Mouse (Mus musculus) kidney, adult 9 months (tissue): ENCODE data around the gene Ext2.

Source experiments
- DNase-seq: peaks from one replicate; pipeline ENCODE4 v3.0.0; 2022

Ext2 gene

GRCm38 (mm10) chr2:93666146-93666858 lies 156.1 kb downstream of the Ext2 start:
- DNase-seq = peak; percentile 16

DNA sequence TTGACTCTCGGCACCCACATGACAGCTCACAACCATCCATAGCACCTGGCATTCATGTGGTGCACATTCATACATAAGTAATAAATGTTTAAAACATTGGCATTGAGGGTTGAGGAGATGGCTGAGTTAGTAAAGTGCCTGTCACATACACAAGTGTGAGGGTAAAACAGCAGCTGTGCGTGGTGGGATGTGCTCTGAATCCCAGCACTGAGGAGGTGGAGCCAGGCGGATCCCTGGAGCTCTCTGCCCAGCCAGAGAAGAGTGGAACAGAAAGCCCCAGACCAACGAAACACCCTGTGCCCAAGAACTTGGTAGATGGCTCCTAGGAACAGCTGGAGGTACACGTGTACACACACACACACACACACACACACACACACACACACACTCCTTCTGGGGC lies 156.9 kb downstream of the Ext2 start:
- no peak for DNase-seq

DNA sequence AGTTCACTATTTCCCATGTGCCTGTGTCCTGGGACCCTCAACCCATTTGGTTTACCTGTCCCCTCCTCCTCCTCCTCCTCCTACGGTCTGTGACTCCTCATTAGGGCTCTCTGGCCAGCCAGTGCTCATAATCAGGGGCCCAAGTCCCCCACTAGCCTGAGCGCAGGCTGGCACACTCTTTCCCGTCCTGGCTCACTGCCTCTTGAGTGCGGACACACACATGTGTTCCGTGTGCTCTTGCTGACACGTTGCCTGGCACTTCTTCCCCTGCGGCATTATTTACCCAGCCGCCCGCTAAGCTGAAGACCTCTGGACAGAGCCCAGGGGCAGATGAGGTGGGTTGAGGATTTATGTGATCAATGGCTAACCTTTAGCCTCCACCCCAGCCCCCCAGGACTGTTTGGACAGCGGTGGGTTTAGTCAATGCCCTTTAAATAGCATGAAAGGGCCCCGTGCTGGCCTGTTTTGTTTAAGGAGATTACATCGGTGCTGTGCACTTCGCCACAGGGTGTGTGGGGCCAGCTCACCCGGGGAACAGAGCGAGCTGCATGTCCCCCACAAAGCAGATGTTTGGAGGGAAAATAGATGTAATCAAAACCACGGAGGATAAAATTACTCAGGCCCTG lies 160.0 kb downstream of the Ext2 start:
- no peak for DNase-seq

DNA sequence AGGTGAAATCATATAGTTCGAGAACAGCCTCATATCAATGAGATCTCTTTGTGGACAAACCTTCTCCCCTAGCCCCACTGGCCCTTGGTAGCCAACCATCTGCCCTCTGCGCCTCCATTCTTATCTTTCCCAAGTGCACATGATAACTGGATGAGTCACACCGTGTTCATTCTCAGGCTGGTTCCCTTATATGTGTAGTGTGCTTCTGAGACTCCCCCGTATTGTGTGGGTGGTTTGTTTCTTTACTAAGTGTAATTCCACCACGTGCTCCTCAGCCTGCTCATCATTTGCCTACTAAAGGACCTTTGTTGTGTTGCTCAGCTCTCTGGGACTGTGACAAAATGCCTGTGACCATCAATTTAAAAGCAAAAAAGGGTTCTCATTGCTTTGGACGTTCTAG lies 161.3 kb downstream of the Ext2 start:
- DNase-seq = no peak

GRCm38 (mm10) chr2:93659705-93660308 lies 162.6 kb downstream of the Ext2 start:
- DNase-seq = peak; percentile 18

- peak; percentile 38 for DNase-seq
Measured at GRCm38 (mm10) chr2:93659004-93659403, 163.4 kb downstream of the Ext2 start.

DNA sequence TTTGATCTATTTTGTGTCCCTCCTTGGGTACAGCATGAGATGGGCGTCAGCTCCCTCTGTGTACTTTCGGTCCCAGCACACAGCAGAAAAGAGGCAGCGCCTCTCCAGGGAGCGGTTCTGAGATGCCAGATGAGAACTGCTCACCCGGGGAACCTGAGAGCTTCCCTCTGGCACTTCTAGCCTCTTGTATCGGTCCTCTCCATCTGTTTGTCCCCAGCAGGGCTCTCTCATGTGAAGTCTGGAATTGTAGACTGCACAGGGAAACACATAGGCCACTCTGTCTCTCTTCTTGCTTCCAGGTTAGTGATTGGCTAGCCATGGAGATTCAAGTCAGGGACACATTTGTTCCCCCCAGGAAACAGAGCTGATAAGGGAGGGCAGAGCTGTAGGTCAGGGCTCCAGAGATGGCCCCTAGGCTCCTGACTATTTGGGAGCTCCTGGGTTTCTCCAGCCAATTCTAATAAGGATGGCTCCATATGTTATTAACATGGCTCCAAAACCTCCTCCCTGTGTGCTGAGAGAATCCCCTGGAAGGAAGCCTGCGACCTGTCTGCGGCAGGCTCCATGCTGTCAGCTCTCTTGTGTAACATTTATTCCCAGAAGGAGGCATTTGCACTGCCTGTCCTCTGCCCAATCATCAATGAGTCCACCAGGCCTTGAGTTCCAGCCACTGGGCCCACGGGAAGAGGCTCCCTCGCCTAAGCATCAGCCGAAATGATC lies 167.9 kb downstream of the Ext2 start:
- DNase-seq = no peak

DNA sequence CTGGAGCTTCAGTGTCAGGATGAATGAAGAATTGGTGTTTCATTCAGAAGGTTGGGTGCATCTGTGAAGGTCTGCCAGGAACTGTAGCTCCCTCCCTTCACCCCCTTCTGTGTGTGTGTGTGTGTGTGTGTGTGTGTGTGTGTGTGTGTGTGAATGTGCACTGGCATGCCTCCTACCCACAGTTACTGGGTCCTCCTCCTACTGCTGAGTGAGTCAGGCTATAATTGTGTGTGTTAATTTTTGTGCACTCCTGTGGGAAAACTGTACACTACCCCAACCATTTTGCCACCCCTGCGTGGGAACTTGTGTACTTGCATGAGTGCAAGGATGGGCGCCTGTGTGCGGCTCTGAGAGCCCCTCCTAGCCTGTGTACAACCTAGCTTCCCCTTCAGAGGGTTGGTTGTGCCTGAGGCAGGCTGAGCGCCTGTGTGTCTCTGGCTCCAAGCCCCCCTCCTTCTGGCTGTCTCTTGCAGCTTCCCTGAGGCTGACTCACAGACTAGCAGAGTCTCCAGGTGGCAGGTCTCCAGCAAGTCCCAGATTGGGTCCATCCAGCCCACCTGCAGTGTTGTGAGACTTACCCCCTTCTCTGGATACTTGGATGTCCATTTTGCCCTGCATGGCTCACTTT lies 173.0 kb downstream of the Ext2 start:
- no peak for DNase-seq

DNA sequence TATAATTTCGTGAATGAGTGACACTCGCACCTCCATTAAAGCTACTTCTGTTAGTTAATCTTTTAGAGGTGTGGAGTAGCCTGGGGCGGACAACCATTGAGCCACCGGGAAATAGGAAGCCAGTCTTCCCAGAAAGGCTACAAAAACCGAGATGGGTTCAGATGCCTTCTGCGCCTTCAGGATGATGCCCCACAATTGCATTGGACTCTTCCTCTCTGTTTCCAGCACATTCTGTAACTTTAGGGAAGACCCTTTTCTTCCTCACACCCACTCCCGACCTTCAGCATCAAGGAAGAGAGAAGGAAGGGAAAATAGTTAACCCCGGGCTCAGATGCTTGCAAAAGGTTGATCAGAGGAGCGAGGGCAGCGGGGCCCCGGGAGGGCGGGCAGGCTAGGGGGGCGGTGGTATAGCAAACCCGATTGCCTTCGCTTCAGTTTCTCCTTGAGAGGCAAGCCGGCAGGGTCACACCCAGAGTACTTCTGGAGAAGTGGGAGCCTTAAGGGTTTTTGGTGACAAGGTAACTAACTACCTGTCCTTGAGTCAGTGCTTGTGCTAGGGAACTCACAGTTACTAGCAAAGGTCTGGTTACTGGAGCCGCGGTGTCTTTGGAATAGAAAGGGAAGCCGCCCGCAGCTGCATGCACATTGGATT lies 174.3 kb downstream of the Ext2 start:
- DNase-seq = no peak

GRCm38 (mm10) chr2:93647051-93647923 lies 175.1 kb downstream of the Ext2 start:
- DNase-seq = peak; percentile 12

DNA sequence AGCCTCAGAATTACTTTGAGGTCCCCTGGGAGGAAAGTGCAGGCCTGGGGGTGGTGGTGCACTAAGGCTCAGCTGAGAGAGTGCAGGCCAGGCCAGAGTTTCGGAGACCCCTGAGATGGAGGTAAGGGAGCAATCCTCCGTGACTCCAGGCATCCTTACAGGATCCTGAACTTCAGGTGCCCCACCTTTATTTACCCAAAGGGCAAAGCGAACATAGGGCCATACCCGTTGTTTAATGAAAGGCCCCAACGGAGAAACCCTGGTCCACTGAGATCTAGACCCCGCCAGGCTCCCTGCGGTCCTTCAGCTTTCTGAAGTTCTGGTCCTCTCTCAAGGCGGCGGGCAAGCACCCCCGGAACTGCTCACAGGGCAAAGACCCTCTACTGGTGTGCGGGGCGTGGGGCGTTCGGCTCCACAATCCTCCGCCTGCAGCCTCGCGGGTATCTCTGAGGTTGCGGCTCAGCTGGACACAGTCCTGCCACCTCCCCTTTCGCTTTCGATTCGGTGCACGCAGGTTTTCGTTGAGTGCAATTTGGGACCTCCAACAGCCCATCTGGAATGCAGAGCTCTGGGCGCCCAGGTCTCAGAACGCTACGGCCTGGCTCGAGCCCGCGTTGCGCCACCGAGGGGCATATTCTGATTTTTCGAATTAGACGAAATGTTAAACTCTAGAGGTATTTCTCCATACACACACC lies 176.6 kb downstream of the Ext2 start:
- DNase-seq = peak; percentile 11

DNA sequence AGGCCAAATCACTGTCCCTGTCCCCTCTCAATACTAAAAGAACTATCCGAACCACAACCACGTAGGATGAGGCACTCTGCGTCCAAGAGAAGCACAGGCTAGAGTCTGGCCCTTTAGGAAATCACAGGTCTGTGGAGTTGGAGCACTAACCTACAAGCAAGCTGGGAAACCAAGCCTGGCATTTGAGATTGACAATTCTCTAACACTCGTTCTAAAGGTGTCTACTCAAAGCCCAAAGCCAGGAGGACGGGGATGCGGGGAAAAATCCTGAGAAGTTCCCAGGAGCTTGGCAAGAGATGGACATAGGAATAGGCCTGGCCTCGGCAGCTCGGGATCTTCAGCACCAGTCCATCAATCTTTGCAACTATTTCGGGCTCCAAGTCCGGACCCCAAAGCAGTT lies 177.2 kb downstream of the Ext2 start:
- no peak for DNase-seq

GRCm38 (mm10) chr2:93644731-93645130 lies 177.6 kb downstream of the Ext2 start:
- DNase-seq = no peak

GRCm38 (mm10) chr2:93644234-93644633 lies 178.1 kb downstream of the Ext2 start:
- DNase-seq = no peak

GRCm38 (mm10) chr2:93643403-93643780 lies 179.0 kb downstream of the Ext2 start:
- DNase-seq = no peak

DNA sequence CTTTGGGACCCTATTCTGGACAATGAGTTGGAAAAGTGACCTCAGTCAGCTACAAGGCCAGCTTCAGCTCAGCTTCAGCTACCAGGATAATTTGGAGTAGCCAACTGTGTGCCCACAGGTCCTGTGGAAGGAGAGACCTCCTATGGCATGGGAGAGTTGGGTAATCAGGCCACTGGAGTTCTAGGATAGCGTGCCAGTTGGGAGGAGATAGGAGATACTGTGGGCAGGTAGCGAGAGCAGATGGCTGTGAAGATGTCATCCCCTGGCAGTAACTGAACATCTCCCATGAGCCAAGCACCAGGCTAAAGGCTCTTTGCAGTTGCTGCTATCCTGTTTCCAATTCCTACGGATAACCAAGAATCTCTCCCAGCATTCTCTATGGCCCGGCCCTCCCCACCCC lies 187.8 kb downstream of the Ext2 start:
- DNase-seq = no peak

GRCm38 (mm10) chr2:93624665-93625408 lies 197.5 kb downstream of the Ext2 start:
- DNase-seq = peak; percentile 39

- DNase-seq = no peak
Measured at GRCm38 (mm10) chr2:93619208-93619849, 203.0 kb downstream of the Ext2 start.

GRCm38 (mm10) chr2:93618447-93619199 lies 203.7 kb downstream of the Ext2 start:
- DNase-seq = no peak
